Mouse (Mus musculus) ovary, postnatal 14 days (tissue): Measurements from ENCODE around the gene Zic1.

Experiments used
- DNase-seq: peaks from one replicate; pipeline ENCODE4 v3.0.0; 2022; ENCODE audit warnings: low spot score

Zic1 gene

DNA sequence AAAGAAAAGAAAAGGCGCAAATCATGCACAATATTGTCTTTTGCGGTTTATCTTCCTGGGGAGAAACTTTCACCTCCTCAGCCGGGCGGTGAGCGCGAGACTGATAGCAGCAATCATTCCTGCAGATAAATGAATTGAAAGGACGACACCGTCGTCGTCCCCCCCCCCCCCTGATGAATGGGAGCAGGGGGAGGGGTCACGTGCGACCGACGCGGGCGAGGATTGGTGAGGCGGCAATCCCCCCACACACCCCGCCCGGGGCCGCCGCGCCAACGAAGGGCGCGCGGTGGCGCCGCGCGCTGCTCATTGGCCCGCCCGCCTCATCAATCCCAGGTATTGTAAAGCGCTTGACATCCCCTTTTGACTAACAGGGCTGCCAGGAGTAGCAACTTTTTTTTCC is at the start of gene Zic1:
Zic1 (minus strand) TSS at position 147 of the 400 bp plus-strand sequence.
- no peak for DNase-seq

DNA sequence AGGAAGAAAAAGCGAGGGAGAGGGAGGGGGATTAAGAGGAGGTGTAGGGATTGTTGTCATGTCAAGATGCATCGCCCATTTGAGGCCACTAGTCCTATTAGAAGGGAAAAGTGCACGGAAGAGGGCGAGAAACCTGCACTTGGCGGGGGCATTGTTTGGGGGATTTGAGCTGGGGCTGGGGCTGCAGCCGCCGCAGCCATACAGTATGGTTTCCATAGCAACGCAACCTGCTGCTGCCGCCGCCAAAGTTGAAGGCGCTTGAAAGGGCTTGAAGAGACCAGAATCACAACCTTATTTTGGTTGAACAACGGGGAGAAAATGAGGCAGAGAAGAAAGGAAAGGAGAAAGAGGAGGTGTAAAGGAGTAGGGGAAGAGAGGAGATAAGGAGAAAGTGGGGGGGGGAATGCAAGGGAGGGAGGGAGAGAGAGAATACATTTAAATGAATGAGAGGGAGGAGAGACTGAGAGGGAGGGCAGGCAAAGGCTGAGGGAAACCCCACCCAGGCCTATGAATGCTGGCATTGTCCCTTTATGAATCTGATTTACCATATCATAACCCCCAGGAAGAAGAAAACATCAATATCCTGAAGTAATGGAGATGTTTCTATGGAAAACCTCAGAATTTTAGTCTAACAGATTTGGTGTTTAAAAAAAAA is 48.5 kb upstream of the Zic1 start:
- DNase-seq = no peak

DNA sequence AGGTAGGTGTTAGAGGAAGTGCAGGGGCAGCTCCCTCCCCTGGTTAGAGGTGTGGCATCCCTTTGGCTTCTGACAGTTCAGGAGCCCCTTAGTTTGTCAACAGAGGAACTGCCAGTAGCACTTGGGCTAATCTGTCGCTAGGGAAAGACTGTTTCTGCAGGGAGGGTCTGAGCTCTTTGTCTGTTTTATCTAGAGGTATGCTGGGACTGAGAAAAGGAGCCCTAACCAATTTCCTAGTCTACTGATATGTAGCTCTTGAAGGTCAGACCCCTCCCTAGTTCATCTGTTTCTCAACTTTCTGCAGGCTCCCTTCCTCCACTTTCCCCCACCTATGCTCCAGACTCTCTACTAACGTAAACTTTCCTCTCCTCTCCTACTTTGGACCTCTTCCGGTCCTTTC is 44.2 kb upstream of the Zic1 start:
- no peak for DNase-seq

DNA sequence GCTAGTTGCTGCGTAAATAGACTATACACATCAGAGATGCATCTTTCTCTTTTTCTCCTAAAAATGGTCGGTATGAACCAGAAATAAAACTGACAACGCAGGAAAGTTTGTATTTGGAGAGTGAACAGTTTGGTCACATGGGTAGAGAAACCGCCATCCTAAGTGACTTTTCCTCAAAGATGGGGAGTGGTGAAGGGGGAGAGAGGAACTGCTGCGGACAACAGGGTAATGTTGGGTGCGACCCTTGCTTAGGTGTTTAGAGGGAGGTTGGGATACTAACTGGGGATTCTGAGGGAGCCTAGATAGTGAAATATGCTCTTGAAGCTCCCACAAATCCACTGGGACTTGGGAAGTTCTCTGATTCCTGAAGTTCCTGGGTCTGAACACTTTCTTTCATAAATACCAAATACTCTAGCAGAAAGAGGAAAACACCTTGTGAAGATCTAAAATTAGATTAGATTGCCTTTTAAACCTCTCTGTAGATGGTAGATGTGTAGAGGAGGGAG is 40.7 kb upstream of the Zic1 start:
- DNase-seq = no peak

DNA sequence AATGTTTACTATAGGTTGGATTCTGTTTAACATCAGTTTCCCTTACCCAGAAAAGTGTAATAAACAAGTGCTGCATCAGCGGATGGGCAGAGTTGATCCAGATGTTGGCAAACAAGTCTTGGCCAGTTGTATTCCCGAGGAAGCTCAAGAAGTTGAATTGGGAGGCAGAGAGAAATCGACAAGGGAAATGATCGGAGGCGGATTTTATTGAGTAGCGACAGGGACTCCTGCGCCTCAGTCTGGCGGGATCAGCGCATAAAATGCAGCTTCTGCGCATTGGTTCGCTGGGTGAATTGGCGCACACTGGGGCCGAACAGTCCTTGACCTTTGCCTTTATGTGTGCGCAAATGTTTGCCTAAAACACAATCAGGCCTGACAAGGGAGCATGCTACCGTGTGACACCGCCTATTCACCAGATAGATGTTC is 40.2 kb upstream of the Zic1 start:
- no peak for DNase-seq

DNA sequence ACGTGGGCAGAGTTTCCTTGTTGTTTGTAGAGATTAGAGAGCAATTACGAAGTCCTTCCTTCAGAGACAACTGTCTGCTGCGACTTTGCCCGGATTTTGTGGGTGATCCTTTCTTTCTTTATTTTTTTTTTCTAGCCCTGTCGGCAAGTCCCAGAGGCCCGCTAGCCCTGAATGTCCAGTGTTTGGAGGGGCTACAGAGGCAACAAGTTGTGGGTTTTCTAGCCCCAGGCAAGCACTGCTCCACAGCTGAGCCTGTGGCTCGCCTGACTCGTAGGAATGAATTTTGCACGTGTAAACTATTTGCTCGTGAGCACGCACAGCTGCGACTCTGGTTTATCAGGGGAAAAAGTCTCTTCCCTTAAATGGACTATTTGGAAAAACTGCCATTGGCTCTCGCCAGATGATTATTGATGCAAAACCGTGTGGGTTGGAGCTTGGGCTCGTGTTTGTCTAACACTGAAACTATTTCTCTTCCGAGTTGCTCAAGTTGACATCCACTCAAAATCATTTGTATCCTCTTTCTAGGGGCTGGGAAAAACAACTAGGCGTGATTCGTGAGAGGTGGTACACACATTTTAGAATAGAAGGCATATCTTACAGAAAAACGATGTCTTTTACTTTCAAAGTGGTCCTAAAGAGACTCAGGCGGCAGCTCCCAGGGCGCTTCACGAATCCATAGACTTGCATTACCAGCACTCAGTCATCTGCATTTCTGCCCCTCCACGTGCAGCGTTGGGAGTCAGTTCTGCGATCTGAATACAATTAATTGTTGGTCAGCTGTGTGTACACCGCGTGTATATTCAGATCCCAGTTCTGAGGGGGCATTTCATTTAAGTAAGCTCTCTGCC is 39.5 kb upstream of the Zic1 start:
- DNase-seq = no peak

DNA sequence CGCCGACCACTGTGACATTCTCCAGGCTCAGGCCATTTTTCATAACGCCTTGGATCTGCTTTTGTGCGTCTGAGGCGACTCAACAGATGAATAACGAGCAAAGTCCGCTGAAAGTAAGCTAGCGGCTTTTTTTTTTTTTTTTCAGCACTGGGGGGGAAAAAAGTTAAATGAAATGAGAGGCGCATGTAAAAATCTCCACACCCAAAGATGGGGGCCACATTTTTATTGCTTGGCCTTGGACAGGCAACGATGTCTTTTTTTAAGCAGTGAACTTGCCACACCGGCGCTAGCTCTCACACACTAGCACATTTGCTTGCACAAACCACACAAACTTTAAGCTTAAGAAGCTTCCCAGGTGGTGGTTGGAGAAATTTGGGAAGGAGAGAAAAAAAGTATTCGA is 38.6 kb upstream of the Zic1 start:
- no peak for DNase-seq

DNA sequence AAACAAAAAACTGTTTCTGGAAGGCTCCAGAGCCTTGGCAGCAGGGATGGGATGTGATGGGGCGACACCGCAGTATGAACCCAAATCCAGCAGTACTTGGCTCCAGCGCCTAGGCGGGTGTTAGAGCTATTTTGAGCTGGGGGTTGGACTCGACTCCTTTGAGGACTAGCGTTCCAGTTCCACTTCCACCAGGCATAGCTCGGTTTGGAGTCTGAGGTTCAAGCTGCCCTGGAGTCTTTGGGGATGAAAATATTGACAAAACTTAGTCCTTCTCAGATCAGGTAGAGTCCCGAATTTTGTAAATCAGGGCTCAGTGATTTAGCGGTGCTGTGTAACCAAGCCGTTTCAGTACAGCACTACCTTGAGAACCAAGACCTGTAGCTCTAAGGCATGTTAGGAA is 35.9 kb upstream of the Zic1 start:
- no peak for DNase-seq

DNA sequence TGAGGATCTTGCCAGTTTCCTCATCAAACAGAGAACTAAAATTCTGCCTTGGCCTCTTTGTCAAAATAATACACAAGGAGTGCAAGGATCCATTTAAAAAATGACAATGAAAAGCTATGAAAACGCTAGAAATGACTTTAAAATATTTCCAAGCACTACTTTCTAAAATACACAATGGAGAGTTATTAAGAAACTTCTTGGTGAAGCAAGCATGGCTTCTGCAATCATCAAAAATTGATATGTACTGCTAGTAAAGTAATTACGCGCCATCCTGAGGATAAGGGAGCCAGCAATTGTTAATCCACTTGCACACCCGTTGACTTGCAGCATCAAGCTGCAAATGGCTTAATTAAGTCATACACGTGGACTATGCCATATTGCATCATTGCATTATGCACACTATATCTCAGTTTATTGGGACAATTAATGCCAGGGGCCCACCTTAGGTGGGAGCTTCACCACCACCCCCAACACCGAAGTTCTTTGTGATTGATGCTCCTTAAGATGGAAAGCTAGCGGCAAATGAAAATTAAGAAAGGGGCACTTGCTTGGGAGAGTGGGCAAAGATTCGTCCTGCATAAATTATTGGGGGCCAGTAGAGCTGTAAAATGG is 35.0 kb upstream of the Zic1 start:
- DNase-seq = no peak

DNA sequence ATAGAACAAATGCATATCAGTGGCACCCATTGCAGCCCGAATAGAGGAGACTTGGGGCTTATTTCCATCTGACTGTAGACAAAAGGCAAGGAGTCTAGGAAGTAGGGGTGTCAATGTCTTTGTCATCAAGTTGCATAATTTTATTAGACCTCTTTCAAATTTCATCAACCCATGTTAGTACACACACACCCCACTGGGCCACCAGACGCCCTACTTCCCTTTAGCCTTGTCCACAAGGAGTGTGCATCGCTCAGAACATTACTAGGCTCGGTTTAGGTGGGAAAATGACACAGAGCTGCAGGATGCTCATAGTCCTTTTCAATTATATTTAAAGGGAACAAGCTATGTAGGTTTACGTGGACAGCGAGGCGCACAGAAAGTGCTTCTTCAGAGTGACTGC is 34.4 kb upstream of the Zic1 start:
- DNase-seq = no peak

DNA sequence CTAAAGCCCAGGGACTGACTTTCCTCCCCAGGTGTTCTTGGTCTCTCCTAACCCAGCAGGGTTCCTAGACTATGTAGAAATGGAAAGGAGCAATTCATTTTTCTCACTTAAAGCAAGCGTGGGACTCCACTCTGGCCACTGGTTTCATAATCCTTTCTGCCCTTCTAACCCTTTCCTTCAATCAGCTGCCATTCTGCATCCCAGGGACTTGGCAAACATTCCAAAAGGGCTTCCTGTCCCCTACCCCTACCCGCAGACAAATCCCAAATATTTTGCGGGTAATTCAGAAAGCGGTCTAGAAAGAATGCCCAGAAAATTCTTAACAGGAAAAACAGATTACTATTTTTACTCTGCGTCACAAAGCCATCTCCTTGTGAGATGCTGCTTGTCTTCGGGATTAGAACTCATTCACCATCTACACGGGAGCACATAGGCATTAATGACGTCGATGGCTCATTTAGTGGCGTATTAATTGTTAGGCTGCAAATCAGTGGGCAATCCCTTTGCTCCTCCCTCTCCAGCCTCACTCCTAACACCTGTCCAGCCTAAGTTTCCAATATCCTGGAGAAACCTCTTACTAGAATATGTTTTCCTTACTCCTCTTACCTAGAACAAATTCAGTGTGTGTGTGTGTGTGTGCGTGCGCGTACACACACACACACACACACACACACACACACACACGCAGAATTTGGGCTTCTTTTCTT is 29.6 kb upstream of the Zic1 start:
- no peak for DNase-seq

DNA sequence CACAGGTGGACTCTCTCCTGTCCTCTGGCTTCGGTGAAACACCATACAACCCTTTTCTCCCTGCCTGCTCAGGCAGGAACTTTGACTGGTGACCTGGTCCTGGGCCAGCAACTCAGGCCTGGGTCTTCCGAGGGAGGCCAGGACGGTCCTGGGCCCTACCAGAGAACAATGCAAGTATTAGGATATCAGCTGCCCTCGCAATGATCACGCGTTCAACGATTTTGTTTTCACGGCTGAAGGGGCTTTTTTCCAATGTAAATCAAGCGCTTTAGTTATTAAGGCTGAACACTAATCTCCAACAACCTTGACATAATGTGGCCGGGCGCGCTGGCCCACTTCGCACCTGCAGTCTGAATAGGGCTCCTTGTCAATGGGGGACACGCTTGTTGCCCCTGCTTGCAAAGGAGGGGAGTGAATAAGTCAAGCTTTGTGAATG is 28.6 kb upstream of the Zic1 start:
- no peak for DNase-seq

DNA sequence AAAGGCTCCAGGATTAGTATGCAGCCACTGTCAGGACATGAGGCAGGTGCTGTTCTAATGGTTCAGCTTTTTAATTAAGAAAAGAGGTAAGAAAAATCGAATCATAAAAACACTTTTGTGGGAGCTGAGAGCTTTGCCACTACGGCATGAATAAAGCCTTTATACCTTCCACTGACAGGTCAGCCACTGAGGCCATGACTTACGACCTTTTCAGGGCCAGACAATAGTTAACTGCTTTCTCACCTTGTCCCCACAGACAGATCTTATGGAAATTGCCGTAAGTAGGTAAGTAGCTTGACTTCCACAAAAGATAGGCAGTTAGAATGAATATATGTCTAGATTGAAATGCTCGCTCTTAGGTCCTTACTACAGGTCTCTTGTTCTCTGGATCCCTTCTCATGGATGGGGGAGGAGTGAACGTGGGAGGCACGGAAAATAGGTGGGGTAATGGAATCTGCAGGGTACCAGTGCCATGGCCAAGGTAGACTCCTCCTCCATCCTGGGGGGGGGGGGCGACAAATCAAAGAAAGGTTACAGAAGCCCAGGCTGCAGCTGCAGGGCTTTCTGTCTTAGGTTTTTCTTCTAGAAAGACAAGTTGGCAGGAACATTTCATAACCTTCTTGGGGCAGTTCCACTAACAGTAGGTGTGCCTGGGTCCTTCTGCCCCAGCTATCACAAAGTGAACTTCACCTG is 27.9 kb upstream of the Zic1 start:
- no peak for DNase-seq

DNA sequence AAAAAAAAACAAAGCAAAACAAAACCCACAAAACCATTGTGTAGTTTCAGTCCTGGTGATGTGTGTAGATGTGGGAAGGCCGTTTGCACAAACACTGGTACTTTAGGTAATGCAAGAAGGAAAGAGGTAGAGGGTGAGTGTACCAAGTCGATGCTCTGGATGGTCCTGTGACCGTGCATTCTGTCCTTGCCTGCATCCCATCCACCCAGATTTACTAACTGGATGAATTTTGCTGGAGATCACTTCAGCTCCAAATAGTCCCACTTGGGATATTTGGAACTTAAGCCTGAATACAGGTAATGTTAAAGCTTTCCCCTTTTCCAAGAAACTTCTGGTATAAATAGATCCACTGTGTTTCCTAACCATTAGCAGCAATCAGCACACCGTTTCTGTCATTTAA is 22.6 kb upstream of the Zic1 start:
- no peak for DNase-seq

DNA sequence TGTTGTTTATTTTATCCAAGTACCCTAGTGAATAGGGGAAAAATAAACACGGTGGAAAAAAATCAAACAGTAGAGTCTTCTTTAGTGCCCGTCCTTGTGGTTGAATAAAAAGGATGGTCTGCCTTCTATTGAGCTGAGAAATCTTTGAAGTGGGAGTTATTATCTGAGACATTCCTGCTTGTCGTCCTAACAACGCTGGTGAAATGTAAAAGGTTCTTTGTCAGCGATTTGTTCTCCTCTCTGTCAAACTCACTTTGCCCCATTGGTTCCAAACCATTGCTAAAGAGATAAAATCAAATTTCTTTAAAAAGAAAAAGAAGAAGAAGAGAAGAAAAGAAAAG is 22.1 kb upstream of the Zic1 start:
- no peak for DNase-seq

DNA sequence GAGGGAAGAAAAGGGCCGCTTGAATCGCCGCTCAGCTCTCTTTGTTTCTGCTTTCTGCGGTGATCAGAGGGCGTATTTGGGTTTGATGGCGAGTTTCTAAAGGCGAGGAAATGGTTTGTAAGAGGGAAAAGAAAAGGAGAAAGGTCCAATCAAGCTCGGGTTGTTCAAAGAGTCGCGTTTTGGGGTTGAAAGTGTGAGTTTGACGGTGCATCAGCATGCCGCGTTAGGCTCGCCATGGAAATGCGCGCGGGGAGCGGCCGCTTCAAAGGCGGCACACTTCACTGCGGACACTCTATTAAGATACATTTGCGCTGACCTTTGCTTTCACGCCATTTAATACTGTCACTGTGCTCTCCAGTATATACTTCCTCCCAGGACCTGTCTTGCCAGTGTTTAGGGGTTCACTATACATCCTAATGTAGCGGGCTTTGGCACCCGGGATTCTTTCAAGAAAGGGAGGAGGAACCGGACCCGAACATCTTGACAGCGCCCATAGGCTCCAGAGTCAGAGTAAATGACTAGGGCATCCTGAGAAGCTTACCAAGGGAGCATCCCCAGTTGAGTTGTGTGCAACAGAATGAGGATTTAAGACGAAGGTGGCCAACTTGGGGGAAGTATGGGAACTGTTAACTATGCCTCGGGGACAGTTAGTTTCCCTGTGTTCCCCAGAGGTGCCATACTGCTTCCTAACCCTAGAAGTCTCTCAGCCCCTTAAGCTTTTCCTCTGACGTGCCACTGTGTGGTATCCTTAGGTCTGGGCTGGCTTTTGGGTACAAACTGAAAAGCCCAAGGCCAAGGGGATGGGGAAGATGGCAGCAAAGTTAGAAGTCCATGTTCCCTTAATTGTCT is 21.5 kb upstream of the Zic1 start:
- DNase-seq = no peak

DNA sequence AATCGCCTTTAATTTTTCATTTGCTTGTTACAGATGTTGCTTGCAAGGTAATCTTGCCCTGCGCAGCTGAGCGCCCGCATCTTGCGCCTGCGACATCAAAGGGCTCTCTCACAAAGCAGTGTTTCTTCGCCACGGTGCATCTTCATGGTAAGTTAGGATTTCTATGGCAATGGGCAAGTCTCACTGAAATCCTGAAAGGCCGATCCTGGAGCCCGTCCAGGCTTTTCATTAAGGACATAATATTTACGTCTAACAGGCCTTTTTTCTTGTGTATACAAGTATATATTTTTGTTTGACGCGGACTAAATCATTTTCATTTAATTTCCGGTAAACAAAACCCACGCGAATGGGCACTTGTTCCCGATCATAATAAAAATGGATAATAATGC is 20.9 kb upstream of the Zic1 start:
- DNase-seq = no peak

DNA sequence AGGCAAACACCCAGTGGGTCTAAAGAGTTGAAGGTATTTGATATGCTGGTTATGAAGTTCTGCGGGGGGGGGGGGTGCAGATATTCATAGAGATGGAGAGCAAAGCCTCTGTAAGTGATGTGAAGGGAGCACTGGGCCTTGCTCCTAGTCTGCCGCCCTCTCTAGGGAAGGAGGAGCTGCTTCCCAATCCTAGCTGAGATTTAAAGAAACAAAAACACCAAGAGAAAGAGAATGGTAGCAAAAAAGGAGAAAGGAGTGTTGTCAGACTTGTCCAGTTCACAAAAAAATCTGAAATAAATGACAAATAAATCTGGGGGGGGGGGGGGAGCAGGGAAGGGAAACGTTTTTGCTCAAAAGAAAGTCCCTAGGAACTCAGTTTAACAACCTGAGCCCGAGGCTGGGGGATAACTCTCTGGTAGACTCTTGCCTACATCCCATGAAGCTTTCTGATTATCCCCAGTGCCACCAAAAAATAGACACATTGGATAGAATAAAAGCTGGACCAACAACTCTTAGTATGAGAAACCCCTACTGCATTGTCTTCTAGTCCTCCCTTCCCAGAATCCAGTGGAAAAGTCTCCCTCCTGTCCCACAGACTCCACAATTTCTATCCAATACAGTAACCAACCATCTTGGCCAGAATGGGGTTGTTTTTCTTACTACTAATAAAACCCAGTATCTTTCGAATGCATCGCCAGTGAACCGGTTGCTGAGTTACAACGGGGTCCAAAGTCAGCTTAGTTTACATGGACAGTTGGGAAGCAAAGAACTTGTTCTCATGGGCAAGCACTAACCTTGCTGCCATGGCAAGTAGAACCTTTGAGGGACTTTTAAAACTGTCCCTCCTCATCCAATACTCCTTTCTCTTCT is 20.2 kb upstream of the Zic1 start:
- DNase-seq = no peak

DNA sequence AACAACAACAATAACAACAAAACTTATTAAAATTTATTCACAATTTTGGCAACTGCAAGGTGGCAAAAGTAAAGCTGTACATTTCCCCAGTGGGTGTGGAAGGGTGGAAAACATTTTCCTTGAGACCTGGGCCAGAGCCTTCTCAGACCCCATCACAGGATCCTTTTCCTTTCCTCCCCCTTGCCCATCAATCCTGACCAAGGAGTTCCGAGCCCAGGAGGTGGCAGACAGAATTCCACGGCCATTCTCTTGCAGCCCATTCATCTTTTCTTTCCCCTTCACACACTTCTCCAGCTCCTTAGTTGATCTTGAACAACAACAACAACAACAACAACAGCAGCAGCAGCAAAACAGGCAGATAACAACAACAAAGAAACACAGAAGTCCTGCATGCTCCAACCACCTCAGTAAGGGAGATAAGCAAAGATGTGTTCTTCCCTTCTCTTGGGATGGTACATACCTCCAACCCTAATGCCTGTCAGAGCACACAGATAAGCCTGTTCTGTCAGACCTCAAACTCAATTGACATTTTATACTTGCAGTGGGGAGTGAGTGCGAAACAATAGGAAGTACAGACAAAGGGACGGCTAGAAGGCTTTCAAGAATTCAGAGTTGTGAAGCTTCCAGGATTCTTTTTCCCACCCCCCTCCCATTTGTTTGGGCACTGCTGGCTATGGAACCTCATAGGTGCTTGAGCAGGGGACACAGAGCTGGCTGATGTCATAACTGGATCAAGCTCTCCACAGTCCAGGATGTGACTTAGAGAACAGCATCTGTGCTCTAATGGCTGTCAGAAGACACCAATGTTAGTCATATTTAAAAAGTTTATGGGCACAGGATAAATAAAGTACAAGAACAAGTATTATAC is 19.3 kb upstream of the Zic1 start:
- no peak for DNase-seq
